Mouse (Mus musculus) left cerebral cortex, postnatal 25 days (tissue): ENCODE data around the gene 4933400A11Rik. TPM values are rescaled to one million over a fixed set of nuclear protein-coding genes. Genes with fewer than 3 reads are reported as not detected.

Experiments used
- DNase-seq, 2 experiments: peaks; one replicate each; pipeline ENCODE4 v3.0.0; 2022; ENCODE audit warnings: low spot score in 2 of 2, mixed read lengths in 1 of 2
- intact Hi-C: fragments of 180-260 bp; cut with DNase I; formaldehyde crosslinking; loops from one replicate; pipeline ENCODE4 v1.15.1; 2025
- total RNA-seq, 2 experiments: library from RNA; stranded (reverse); gene quantifications; 2 replicates each; pipeline ENCODE4 v1.2.3; 2021

The 4933400A11Rik gene
- total RNA-seq = not detected

- intact Hi-C loops = no loop called here
- no peak for DNase-seq
These were observed at the start of gene 4933400A11Rik for GRCm38 (mm10) chrX:169779535-169779934. Gene 4933400A11Rik, minus strand, starts transcription at chrX:169779635.

DNA sequence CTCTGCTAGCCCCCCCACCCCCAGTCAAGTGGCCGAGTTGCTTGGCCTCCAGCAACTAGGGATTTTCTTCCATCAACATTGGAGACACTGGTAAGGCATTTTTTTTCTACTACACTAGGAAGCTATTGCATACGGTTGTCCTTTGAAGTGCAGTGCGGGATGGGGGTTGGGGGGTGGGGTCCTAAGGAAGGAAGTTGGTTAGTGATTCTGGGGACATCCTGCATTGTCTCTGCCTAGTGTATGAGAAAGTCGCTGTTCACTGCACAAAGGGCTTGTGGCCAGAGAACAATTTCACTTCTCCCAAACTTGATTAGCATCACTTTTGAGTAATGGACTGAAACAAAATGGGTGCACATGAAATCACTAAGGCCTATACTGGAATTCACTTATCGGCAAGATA, 48.7 kb upstream of the 4933400A11Rik start:
- DNase-seq = no peak
- intact Hi-C loops = no loop called here

GRCm38 (mm10) chrX:169827720-169828119, 48.3 kb upstream of the 4933400A11Rik start:
- DNase-seq = no peak
- intact Hi-C loops = no loop called here

DNA sequence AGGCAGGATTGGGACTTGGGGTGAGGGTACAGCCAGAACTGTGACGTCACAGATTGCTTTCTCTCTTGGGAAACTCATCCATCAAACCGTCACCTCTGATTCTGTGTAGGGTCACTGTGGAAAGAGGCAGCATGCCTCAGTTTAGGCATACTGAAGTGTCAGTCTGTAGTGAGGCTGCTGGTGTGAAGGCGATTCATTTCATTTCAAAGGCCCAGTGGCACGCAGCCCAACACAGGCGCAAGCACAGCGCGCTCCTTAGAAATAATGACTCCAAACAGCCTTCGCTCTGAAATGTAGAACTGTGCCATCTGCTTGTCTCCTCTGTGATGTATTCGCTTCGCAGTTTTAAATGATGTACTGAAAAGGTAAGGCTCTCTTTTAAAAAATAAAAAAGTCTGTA, 47.5 kb upstream of the 4933400A11Rik start:
- peak; percentile 7 to 58 for DNase-seq
- intact Hi-C loops = no loop called here

DNA sequence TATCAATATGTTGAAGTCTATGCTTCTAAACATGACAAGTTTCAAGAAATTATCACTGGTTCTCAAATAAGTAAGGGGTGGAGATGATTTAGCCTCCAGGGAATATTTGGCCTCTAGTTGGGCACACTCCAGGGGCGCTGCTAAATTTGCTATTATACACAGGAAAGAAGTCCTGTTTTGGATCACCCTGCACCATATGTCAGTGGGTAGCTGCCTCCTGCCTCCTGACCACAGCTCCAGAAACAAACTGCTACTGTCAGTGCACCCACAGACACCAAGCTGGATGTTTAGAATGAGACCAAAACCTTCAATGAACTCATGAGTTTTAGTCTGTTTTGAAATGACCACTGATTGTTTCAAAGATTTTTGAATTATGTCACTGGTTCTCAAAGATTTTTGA, 34.2 kb upstream of the 4933400A11Rik start:
- intact Hi-C loops = loop anchor here (5.0 kb wide), 1 partner anchor 69 kb away; no protein-coding TSS in a partner anchor
- DNase-seq = peak in 1 of 2 experiments; percentile 33

DNA sequence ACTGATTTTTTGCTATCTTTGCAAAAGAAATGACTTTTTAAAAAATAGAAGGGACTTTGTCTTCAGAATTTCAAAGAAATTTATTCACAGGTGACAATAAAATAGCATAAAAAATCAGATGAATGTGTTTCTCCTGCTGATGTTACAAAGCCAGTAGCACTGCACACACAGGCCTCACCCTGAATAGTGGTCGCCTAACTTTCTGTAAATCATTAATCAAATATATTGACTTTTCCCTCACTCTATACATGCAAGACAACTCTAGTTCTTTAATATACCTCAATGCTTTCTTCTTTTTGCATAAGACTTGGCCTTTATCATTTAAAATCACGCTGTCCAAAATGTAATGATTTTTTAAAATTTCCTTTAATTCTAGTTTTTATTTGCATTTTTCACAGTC, 32.3 kb upstream of the 4933400A11Rik start:
- DNase-seq = no peak
- intact Hi-C loops = loop anchor here (5.0 kb wide), 1 partner anchor 71 kb away; no protein-coding TSS in a partner anchor

DNA sequence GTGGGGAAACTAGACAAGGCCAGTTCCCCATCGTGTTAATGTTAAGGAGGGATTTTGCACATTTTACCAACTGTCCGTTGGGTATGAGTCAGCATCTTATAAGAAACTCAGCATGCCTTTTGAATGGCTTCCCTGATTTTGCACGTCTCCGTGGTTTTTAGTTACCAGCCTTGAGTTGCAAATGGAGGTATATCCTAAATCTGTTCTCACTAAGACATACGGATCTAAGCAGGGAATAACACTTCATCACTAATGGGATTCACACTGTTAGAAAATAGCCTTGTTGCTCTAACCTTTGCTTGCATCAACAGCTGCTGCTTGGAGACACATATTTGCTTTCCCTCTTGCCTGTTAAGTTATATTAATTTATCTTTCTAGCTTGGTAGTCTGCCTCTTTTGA, 31.9 kb upstream of the 4933400A11Rik start:
- peak in 1 of 2 experiments; percentile 17 for DNase-seq
- intact Hi-C loops = loop anchor here (5.0 kb wide), 1 partner anchor 71 kb away; no protein-coding TSS in a partner anchor

GRCm38 (mm10) chrX:169807744-169808143, 28.3 kb upstream of the 4933400A11Rik start:
- intact Hi-C loops = no loop called here
- DNase-seq = no peak

DNA sequence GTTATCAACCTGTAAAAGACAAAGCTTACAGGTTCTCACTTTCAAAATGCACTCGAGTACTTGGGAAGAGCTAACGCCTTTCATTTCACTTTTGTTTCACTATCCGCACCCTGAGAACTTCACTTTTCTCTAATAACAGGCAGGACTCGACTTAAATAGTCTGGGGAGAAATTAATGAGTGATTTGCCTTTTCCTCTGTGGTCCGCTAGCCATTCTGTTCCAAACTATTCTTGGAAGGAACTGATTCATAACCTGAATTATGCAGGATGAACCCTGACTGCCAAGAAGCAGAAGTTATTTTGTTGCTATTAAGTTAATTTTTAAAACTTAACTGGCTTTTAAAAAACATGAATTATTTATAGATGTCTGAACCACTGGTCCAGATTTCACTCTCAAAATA, 26.4 kb upstream of the 4933400A11Rik start:
- intact Hi-C loops = no loop called here
- no peak for DNase-seq

GRCm38 (mm10) chrX:169800238-169800637, 20.8 kb upstream of the 4933400A11Rik start:
- intact Hi-C loops = no loop called here
- no peak for DNase-seq

DNA sequence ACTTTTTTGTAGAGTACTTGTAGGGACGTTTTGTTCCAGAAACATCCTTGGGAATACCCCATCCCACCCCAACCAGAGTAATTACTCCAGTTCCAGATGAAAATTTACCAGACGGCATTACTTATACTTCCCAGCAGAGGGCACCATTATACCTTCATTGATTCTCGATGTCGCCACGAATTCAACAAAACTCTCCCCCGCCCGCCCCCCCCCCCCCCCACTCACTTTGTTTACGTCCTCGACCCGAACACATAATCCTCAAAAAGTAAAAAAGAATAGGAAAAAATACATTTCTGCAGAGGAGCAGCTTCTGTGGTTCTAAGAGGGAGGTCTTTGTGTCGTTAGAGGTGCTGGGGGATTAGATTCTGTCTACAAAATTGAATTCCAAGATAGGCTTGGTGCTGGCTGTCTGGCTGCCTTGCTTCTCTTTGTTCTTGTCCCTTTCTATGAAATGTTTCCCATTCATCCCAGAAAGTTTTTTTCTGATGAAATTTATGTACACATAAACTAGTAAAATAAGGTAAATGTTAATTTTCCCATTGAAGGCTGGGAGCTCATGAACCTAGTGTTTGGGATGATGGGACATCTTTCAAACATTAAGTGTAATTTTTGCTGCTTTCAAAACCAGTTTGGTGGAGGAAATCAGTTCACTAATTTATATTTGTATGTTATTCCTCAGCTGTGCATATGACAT, 19.7 kb upstream of the 4933400A11Rik start:
- intact Hi-C loops = loop anchor here (5.0 kb wide), 2 partner anchors 178 to 467 kb away; no protein-coding TSS in a partner anchor
- DNase-seq = peak; percentile 34 to 67

- intact Hi-C loops = loop anchor here (5.0 kb wide), 2 partner anchors 180 to 465 kb away; no protein-coding TSS in a partner anchor
- DNase-seq = peak in 1 of 2 experiments; percentile 46
These were observed 17.7 kb upstream of the 4933400A11Rik start for GRCm38 (mm10) chrX:169797148-169797547.

GRCm38 (mm10) chrX:169794831-169795311, 15.4 kb upstream of the 4933400A11Rik start:
- intact Hi-C loops = loop anchor here (5.0 kb wide), 2 partner anchors 182 to 463 kb away; no protein-coding TSS in a partner anchor

DNA sequence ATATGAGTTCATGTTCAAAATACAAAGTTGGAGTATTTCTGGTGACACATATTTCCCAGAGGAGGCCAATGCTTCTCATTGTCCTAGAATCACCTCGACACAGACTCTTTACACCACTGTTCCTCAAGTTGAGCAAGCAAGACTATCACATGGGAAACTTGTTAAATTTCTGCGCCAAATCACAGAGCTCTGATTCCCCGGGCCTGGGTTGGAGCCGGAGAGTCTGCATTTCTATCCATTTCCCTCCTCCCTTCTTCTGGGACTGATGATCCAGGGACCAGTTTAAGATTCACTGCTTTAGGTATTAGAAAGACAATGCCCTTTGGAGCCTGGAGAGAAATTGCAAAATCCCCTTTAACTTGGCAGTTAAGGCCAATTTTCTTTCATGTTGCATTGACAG, 15.0 kb upstream of the 4933400A11Rik start:
- no peak for DNase-seq
- intact Hi-C loops = no loop called here

More at GRCm38 (mm10) chrX:169794831-169795311, 15.4 kb upstream of the 4933400A11Rik start:
- no peak for DNase-seq

- no peak for DNase-seq
- intact Hi-C loops = no loop called here
These were observed 13.4 kb upstream of the 4933400A11Rik start for GRCm38 (mm10) chrX:169792879-169793278.

DNA sequence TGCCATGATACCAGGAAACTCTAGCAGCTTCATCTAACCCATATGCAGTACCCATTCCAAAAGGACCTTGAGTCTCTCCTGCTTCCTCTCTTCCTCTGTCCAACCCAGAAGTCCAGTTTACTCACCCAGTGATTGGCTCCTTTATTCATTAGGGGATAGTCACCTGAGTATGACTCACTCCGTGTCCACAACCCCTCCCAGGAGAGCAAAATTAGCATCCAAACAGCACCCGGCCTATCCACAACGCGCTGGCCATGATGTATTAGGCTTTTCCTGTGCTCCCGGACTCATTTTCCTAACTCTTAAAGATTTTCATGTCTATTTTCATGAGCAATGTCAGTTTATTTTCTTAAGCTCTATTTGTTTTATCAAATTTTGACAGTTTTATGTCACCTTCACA, 10.3 kb upstream of the 4933400A11Rik start:
- DNase-seq = no peak
- intact Hi-C loops = no loop called here

- intact Hi-C loops = no loop called here
- no peak for DNase-seq
These were observed 21.4 kb downstream of the 4933400A11Rik start for GRCm38 (mm10) chrX:169758001-169758400.

- no peak for DNase-seq
- intact Hi-C loops = no loop called here
These were observed 44.0 kb downstream of the 4933400A11Rik start for GRCm38 (mm10) chrX:169735387-169735969.
